Mouse (Mus musculus) ES-Bruce4 (cell line): Measurements from ENCODE around the gene Ptges3.

Source experiments
- CTCF ChIP-seq: IDR thresholded peaks from one replicate; pipeline ENCODE4 v1.8.1; 2011; ENCODE audit warnings: low read depth, low read length
- EP300 ChIP-seq: IDR thresholded peaks from 2 replicates; pipeline ENCODE4 v1.6.1; 2011; ENCODE audit warnings: low read depth, low read length; ENCODE audit not compliant: insufficient read depth
- POLR2A ChIP-seq: IDR thresholded peaks from one replicate; pipeline ENCODE4 v1.8.1; 2011; ENCODE audit warnings: low read length; ENCODE audit not compliant: insufficient read depth

- TF ChIP-seq CTCF, result no peak
- no peak for TF ChIP-seq EP300
- no peak for TF ChIP-seq POLR2A
Observed at GRCm38 (mm10) chr10:128015068-128015934, 43.5 kb upstream of the Ptges3 start, which contains the start of gene Prim1.
